Mouse (Mus musculus) neural tube, embryonic 15.5 days (tissue): ENCODE results near the gene Rptor. TPM values are rescaled to one million over a fixed set of nuclear protein-coding genes. Genes with fewer than 3 reads are reported as not detected.

Experiments
- ATAC-seq: fragments of 200-750 bp; cut with Nextera tagmentation; 2 replicates; pipeline ENCODE4 v1.8.0; 2017; ENCODE audit warnings: mild to moderate bottlenecking, moderate TSS enrichment, moderate library complexity; ENCODE audit not compliant: low FRiP score
- H3K27ac ChIP-seq: fragments of 300-500 bp; sonication (generic); replicated peaks from 2 replicates; pipeline ENCODE4 v1.5.1; 2015; ENCODE audit warnings: mild to moderate bottlenecking, inconsistent platforms
- H3K27me3 ChIP-seq: fragments of 300-500 bp; sonication (generic); replicated peaks from 2 replicates; pipeline ENCODE4 v1.6.1; 2015; ENCODE audit warnings: inconsistent platforms
- H3K36me3 ChIP-seq: fragments of 300-500 bp; sonication (generic); 2 replicates; pipeline ENCODE4 v1.6.1; 2015; ENCODE audit warnings: inconsistent platforms
- H3K4me1 ChIP-seq: fragments of 300-500 bp; sonication (generic); 2 replicates; pipeline ENCODE4 v1.6.1; 2015; ENCODE audit warnings: inconsistent platforms
- H3K4me2 ChIP-seq: fragments of 300-500 bp; sonication (generic); 2 replicates; pipeline ENCODE4 v1.6.1; 2015; ENCODE audit warnings: inconsistent platforms, mild to moderate bottlenecking, moderate library complexity
- H3K4me3 ChIP-seq: fragments of 300-500 bp; sonication (generic); replicated peaks from 2 replicates; pipeline ENCODE4 v1.5.1; 2015; ENCODE audit warnings: mild to moderate bottlenecking, inconsistent platforms
- H3K9ac ChIP-seq: fragments of 300-500 bp; sonication (generic); replicated peaks from 2 replicates; pipeline ENCODE4 v1.6.1; 2015; ENCODE audit warnings: mild to moderate bottlenecking, inconsistent platforms
- H3K9me3 ChIP-seq: fragments of 300-500 bp; sonication (generic); replicated peaks from 2 replicates; pipeline ENCODE4 v1.6.1; 2016; ENCODE audit warnings: inconsistent platforms
- WGBS: fragments of 180-500 bp; shearing (Covaris S2); methylation state at CpG from one replicate; pipeline ENCODE4 v1.1.7; 2015; ENCODE audit warnings: mixed read lengths; 5-methylcytosine and 5-hydroxymethylcytosine counted together
- polyA plus RNA-seq: library from polyadenylated mRNA; unstranded; fragments of >200 nt; fragmentation: Nextera tagmentation; extraction: Ambion mirVana; gene quantifications from 2 replicates; pipeline ENCODE4 v1.2.1, GENCODE M21; 2015

Gene Rptor
- polyA plus RNA-seq, 1 experiment from 2014 or later = 11.7 TPM

DNA sequence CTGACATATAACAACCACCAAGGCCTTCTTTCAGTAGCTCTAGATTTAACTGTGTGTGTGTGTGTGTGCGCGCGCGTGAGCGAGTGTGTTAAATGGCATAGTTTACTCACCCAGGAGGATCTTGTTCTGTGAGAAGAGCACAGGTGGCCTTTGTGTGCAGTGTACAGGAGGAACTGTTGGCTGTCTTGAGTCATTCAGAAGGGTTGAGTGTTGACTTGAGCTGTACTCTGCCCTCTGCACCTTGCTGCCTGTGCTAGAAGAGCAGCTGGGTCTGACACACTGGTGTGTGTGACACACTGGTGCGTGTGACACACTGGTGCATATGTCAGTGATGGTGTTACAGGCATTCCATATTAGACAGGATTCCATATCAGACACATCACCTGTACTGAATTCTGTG, 8.8 kb downstream of the Rptor start:
- H3K9ac ChIP-seq = no peak overlapping the region
- no peaks in the 10 kb centered on the region for H3K9me3 ChIP-seq
- no peaks in the 10 kb centered on the region for H3K27me3 ChIP-seq
- WGBS = 98% methylated on average over 6 of the region's 6 CpGs
- no peaks in the 10 kb centered on the region for H3K36me3 ChIP-seq
- H3K4me2 ChIP-seq = no peak overlapping the region
- ATAC-seq = no peak
- peaks cover 4% of the 10 kb centered on the region; the same call in 1 of the 2 replicates for H3K4me1 ChIP-seq
- no peak overlapping the region for H3K27ac ChIP-seq
- H3K4me3 ChIP-seq = no peak overlapping the region

DNA sequence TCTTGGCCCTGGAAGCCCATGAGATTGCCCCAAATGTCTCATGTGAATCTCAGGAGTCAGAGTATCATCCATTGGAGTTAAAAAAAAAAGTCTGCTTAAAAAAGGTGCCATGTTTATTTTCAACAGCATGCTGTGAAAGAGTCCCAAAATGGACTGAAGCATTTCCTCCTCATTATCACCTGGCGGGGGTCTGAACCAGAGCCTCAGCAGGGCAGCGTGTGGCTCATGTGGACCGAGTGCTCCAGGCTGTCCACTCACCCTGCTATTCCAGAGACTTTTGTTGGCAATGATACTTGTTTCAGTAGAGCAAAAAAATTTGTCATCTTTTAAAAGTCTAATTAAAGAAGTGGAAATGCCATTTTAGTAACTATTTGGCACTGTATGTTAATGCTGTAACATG, 9.5 kb downstream of the Rptor start:
- Histone ChIP-seq H3K27me3 (no peaks in the 10 kb centered on the region), H3K4me3 (no peak overlapping the region), H3K9me3 (no peaks in the 10 kb centered on the region), H3K9ac (no peak overlapping the region), H3K4me2 (no peak overlapping the region), H3K4me1 (peaks cover 2% of the 10 kb centered on the region; the same call in 1 of the 2 replicates), H3K27ac (no peak overlapping the region), H3K36me3 (no peaks in the 10 kb centered on the region)
- no peak for ATAC-seq
- 84% methylated on average over 3 of the region's 3 CpGs for WGBS

DNA sequence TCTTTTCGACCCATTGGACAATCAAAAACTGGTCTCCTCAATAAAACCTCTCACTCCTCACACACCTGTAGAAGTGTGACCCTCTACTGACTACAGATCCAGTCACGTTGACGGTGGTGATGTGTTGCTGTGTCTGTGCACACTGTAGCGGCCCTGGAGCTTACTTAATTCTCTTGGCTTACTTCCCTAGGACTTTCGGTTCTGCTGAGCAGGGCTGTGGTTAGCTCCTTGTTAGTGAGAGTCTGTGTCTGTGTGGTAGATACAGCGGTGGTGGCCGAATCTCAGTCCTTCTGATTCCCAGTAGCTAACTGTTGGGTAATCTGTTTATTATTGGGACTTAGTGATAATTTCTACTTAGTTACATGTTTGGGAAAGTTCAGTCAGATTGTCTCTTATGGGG, 12.4 kb downstream of the Rptor start:
- whole genome bisulfite sequencing = 92% methylated on average over 7 of the region's 7 CpGs
- no peak overlapping the region for H3K4me3 ChIP-seq
- H3K27me3 ChIP-seq = no peaks in the 10 kb centered on the region
- H3K4me2 ChIP-seq = no peak overlapping the region
- no peaks in the 10 kb centered on the region for H3K4me1 ChIP-seq
- no peaks in the 10 kb centered on the region for H3K36me3 ChIP-seq
- no peak overlapping the region for H3K27ac ChIP-seq
- H3K9ac ChIP-seq = no peak overlapping the region
- no peaks in the 10 kb centered on the region for H3K9me3 ChIP-seq
- no peak for ATAC-seq

DNA sequence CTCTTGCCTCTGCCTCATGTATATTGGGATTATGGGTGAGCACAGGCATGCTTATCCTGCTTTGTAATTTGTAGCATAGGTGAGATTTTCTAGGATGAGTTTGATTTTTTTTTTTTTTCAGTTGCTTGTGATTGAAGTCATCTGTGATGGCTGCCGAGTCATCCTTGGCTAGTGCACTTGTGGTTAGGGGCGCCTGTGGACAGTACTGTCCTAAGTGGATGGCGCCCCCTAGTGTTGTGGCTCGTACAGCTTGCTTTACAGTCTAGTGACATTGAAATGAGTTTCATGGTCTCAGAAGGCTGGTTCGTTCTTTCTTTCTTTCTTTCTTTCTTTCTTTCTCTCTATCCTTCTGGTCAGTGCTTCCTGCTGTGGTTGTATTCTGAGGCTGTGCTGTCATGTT, 16.1 kb downstream of the Rptor start:
- no peak overlapping the region for H3K27ac ChIP-seq
- H3K36me3 ChIP-seq = no peaks in the 10 kb centered on the region
- ATAC-seq = no peak
- H3K9ac ChIP-seq = no peak overlapping the region
- H3K9me3 ChIP-seq = no peaks in the 10 kb centered on the region
- no peaks in the 10 kb centered on the region for H3K27me3 ChIP-seq
- H3K4me2 ChIP-seq = no peak overlapping the region
- WGBS = 41% methylated on average over 5 of the region's 5 CpGs
- H3K4me3 ChIP-seq = no peak overlapping the region
- H3K4me1 ChIP-seq = 0 out of 2 replicates have a peak, but pooled peaks cover 3% of the 10 kb centered on the region

DNA sequence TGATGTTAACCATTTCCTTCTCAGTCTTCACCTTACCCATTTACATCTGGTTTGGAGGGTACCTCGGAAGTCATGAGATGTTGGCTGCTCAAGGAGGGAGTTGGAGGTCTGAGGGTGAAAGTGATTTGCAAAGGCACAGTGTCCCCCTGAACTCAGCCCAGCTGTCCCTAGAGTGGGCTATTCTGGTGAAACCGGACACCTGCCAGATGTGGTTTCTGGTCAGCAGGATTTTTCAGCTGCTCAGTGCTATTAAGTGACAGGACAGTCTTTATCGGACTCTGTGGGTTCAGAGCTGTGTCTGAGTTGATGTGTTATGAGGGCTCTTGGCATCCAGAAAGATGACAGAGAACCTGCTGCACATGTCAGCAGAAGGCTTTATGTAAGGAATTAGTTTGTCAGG, 18.6 kb downstream of the Rptor start:
- 84% methylated on average over 3 of the region's 3 CpGs for WGBS
- no peaks in the 10 kb centered on the region for H3K9me3 ChIP-seq
- H3K9ac ChIP-seq = no peak overlapping the region
- no peak overlapping the region for H3K27ac ChIP-seq
- no peak for ATAC-seq
- H3K4me2 ChIP-seq = no peak overlapping the region
- H3K4me3 ChIP-seq = no peak overlapping the region
- H3K27me3 ChIP-seq = no peaks in the 10 kb centered on the region
- no peaks in the 10 kb centered on the region for H3K36me3 ChIP-seq
- H3K4me1 ChIP-seq = peaks cover 21% of the 10 kb centered on the region

DNA sequence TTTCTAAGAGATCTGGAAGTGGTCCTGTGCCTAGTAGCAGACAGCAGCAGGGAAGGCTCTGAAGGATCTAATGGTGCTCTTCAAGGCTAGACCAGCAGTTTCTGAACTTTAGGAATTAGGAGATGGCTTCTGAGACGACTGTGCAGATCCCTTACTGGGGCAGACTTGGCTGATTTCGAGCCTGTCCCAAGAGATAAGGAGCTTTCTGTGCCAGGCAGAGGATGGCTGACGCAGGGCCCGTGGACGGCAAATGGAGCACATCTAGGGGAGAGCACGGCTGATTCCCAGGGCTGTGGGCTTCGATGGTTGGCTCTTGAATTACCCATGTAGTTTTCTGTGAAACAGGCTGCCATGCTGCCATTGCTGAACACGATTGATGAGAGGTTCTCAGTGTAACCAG, 21.1 kb downstream of the Rptor start:
- H3K9ac ChIP-seq = no peak overlapping the region
- H3K36me3 ChIP-seq = no peaks in the 10 kb centered on the region
- peaks cover 23% of the 10 kb centered on the region for H3K4me1 ChIP-seq
- no peak overlapping the region for H3K4me3 ChIP-seq
- H3K4me2 ChIP-seq = no peak overlapping the region
- no peak overlapping the region for H3K27ac ChIP-seq
- no peak for ATAC-seq
- 75% methylated on average over 8 of the region's 8 CpGs for WGBS
- no peaks in the 10 kb centered on the region for H3K27me3 ChIP-seq
- no peaks in the 10 kb centered on the region for H3K9me3 ChIP-seq

DNA sequence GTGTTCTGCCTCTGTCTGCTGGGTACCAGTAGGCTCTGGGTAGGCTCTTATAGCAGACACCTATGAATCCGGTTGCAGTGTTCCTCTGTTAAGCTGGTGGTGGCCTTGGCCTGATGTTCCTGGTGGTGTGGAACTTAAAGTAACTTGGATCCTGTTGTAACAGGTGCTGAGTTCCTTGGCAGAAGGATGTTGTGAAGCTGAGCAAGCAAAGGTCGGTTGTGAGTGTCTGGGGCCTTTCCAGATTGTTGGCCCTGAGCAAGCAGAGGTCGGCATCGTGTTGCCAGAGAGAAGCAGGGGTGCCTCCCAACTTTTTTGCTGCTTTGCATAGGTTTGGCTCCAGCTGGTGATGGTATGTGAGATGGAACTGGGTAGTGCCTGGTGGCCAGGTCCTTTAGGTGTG, 21.7 kb downstream of the Rptor start:
- no peak for ATAC-seq
- H3K36me3 ChIP-seq = no peaks in the 10 kb centered on the region
- peaks cover 23% of the 10 kb centered on the region for H3K4me1 ChIP-seq
- no peak overlapping the region for H3K27ac ChIP-seq
- H3K9ac ChIP-seq = no peak overlapping the region
- 91% methylated on average over 4 of the region's 4 CpGs for WGBS
- H3K4me2 ChIP-seq = no peak overlapping the region
- H3K27me3 ChIP-seq = no peaks in the 10 kb centered on the region
- no peak overlapping the region for H3K4me3 ChIP-seq
- no peaks in the 10 kb centered on the region for H3K9me3 ChIP-seq

DNA sequence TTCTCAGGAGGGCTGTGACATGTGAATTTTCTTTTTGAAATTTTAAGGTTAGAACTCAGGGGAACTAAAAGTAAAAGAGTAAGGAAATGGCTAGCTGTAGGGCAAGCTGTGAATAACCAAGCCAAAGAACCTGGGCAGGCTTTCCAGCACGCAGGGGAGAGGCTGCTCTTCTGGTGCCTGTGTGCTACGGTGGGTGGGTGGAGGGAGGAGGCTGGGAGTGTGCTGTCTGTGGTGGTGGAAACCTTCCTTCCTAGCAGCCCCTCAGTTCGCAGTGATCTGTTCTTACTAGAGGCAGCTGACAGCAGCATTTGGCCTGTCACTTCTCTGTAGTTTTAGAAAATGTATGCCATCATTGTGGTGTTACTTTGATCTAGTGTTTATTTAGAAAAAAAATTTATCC, 22.2 kb downstream of the Rptor start:
- 69% methylated on average over 3 of the region's 3 CpGs for WGBS
- no peak overlapping the region for H3K4me3 ChIP-seq
- H3K4me2 ChIP-seq = no peak overlapping the region
- H3K9ac ChIP-seq = no peak overlapping the region
- H3K4me1 ChIP-seq = peaks cover 28% of the 10 kb centered on the region
- H3K27ac ChIP-seq = no peak overlapping the region
- no peaks in the 10 kb centered on the region for H3K9me3 ChIP-seq
- no peaks in the 10 kb centered on the region for H3K36me3 ChIP-seq
- H3K27me3 ChIP-seq = no peaks in the 10 kb centered on the region
- no peak for ATAC-seq

DNA sequence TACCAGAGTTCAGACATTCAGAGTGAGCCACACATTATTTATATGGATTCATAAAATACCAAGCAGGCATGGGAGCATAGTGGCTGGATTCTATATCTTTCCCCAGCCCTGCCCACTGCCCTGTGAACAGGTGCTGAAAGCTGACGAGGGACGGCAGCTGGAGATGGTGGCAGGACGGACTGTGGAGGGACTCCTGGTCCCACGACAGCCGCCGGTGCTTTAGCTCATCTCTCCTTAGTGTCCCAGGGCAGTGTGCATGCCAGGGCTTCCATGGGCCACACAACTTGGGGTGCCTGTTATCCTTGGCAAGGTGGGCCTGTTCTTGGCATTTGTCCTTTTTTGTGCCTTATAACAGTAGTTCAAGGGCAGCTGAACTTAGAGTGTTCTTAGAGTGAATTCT, 22.8 kb downstream of the Rptor start:
- Histone ChIP-seq H3K4me3 (no peak overlapping the region), H3K27ac (0 out of 2 replicates have a peak overlapping the region, but pooled peaks have one; percentile 18), H3K9me3 (no peaks in the 10 kb centered on the region), H3K27me3 (no peaks in the 10 kb centered on the region), H3K4me2 (no peak overlapping the region), H3K4me1 (peaks cover 33% of the 10 kb centered on the region), H3K9ac (no peak overlapping the region), H3K36me3 (no peaks in the 10 kb centered on the region)
- 67% methylated on average over 6 of the region's 6 CpGs for WGBS
- ATAC-seq = no peak

DNA sequence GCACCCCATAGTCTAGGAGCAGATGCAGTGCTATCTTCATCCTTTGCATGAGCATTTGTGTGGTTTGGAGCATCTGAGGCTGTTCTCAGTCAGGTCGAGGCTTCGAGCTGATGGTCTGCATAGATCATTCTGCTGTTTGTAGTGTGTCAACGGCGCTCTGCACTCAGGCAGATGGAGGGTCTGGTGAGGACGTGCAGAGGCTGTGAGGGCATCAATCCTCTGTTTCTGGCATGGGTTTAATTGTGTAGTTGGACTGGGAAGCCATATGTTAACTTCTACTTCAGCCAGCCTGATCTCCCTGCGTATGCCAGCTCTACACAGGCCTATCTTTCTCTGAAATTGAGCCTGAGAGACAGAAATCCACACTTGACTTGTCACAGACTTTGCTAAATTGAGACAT, 23.2 kb downstream of the Rptor start:
- H3K4me3 ChIP-seq = no peak overlapping the region
- H3K27me3 ChIP-seq = no peaks in the 10 kb centered on the region
- H3K36me3 ChIP-seq = no peaks in the 10 kb centered on the region
- H3K4me1 ChIP-seq = peaks cover 36% of the 10 kb centered on the region
- H3K9me3 ChIP-seq = no peaks in the 10 kb centered on the region
- H3K9ac ChIP-seq = no peak overlapping the region
- ATAC-seq = no peak
- no peak overlapping the region for H3K4me2 ChIP-seq
- 57% methylated on average over 6 of the region's 6 CpGs for WGBS
- H3K27ac ChIP-seq = 0 out of 2 replicates have a peak overlapping the region, but pooled peaks have one; percentile 18

DNA sequence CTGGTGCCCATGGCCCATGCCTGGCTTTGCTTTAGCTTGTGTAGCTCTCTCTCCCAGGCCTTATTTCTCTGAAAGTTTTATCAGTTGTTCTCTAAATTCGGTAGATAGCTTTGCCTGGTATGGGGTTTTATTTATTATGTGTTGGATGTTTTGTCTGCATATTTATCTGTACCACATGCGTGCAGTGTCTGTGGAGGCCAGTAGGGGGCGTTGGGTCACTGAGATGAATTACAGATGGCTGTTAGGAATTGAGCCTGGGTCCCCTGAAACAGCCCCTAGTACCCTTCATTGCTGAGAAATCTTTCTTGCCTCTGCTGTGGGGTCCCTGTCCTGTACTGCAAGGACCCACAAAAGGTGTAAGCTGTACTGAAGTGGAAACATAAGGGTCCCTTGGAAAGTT, 24.5 kb downstream of the Rptor start:
- ATAC-seq = no peak
- no peak overlapping the region for H3K9ac ChIP-seq
- H3K36me3 ChIP-seq = no peaks in the 10 kb centered on the region
- WGBS = 66% methylated on average over 3 of the region's 3 CpGs
- no peak overlapping the region for H3K4me2 ChIP-seq
- H3K27me3 ChIP-seq = no peaks in the 10 kb centered on the region
- no peak overlapping the region for H3K27ac ChIP-seq
- peaks cover 43% of the 10 kb centered on the region for H3K4me1 ChIP-seq
- H3K4me3 ChIP-seq = no peak overlapping the region
- H3K9me3 ChIP-seq = no peaks in the 10 kb centered on the region

DNA sequence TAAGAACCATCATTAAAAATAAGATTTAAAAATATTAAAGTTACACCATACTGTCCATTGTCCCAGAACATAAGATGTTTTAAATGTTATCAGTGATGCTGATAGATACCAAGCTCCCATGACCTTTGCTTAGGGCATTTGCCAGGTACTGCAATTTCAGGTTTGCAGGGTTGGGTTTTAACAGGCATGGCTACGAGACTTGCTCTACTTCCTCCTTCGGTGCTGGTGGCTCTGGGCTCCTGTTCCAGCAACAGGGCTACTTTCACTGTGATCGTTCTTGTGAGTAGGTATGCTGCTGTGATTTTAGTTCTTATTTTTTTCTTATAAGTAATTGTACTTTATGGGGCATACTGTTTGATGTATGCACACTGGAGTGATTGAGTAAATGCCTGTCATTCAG, 26.4 kb downstream of the Rptor start:
- H3K36me3 ChIP-seq = no peaks in the 10 kb centered on the region
- H3K4me1 ChIP-seq = peaks cover 40% of the 10 kb centered on the region
- H3K27ac ChIP-seq = 0 out of 2 replicates have a peak overlapping the region, but pooled peaks have one; percentile 6
- no peak for ATAC-seq
- H3K9me3 ChIP-seq = no peaks in the 10 kb centered on the region
- no peak overlapping the region for H3K4me2 ChIP-seq
- no peaks in the 10 kb centered on the region for H3K27me3 ChIP-seq
- 79% methylated on average over 3 of the region's 3 CpGs for WGBS
- no peak overlapping the region for H3K4me3 ChIP-seq
- no peak overlapping the region for H3K9ac ChIP-seq

DNA sequence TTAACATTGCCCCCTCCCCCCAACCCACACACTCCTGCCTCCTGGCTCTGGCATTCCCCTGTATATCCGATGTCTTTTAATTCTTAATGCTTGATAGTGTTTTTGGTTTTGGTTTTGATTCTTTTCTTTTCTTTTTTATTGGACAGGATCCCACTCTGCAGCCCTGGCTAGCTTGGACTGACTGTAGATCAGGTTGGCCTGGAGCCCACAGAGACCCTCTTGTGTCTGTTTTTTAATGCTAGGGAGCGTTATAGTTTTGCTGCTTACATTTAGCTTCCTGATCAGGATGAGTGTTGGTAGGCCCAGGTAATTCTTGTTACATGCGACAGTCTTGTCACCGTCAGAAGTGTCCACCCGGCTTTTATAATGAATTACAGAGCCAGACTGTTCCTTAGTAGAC, 27.6 kb downstream of the Rptor start:
- Histone ChIP-seq H3K4me3 (no peak overlapping the region), H3K27me3 (no peaks in the 10 kb centered on the region), H3K9ac (no peak overlapping the region), H3K9me3 (no peaks in the 10 kb centered on the region), H3K4me1 (peaks cover 41% of the 10 kb centered on the region), H3K27ac (peak overlapping the region; percentile 48), H3K4me2 (no peak overlapping the region), H3K36me3 (no peaks in the 10 kb centered on the region)
- 74% methylated on average over 5 of the region's 5 CpGs for WGBS
- no peak for ATAC-seq
